Mouse (Mus musculus) CH12.LX (cell line): ENCODE data around the gene Uck2. TPM values are rescaled to one million over a fixed set of nuclear protein-coding genes. Genes with fewer than 3 reads are reported as not detected.

Experiments
- DNase-seq: peaks from one replicate; pipeline ENCODE4 v3.0.0-alpha.2; 2013; ENCODE audit errors: extremely low read depth
- H3K27ac ChIP-seq: 2 replicates; pipeline ENCODE4 v1.5.1; 2012; ENCODE audit warnings: low read depth, mild to moderate bottlenecking, control low read depth, moderate library complexity; ENCODE audit not compliant: insufficient read depth
- H3K27me3 ChIP-seq: replicated peaks from 2 replicates; pipeline ENCODE3; 2012; ENCODE audit warnings: inconsistent platforms
- H3K36me3 ChIP-seq, 2 experiments: replicated peaks in 1 of 2; 2 replicates each; pipeline versions ENCODE3 to v1.6.1; 2012; ENCODE audit warnings: inconsistent platforms in 1 of 2, low read length in 1 of 2, mild to moderate bottlenecking in 1 of 2, mixed read lengths in 1 of 2, moderate library complexity in 1 of 2; ENCODE audit not compliant: control insufficient read depth in 1 of 2, insufficient read depth in 1 of 2
- H3K4me1 ChIP-seq, 2 experiments: 2 replicates each; pipeline ENCODE4 v1.6.1; 2012; ENCODE audit warnings: inconsistent platforms in 1 of 2, moderate library complexity in 1 of 2; ENCODE audit not compliant: insufficient read depth in 2 of 2, control insufficient read depth in 1 of 2
- H3K4me2 ChIP-seq: 2 replicates; pipeline ENCODE4 v1.6.1; 2012; ENCODE audit warnings: low read depth, mild to moderate bottlenecking, control low read depth; ENCODE audit not compliant: poor library complexity, insufficient read depth, severe bottlenecking
- H3K4me3 ChIP-seq, 3 experiments: fragments of 150-350 bp in 1 of 3; sonication (generic) in 1 of 3; replicated peaks in 1 of 3; 2 replicates each; pipeline versions ENCODE3 to v1.5.1; 2011 to 2012; ENCODE audit warnings: low read depth in 2 of 3, low read length in 2 of 3, mild to moderate bottlenecking in 2 of 3, moderate library complexity in 2 of 3, control low read depth in 1 of 3, improper control_type of control experiment in 1 of 3, inconsistent platforms in 1 of 3, mixed read lengths in 1 of 3; ENCODE audit not compliant: poor library complexity in 1 of 3
- H3K79me2 ChIP-seq: replicated peaks from 2 replicates; pipeline ENCODE4 v1.6.1; 2012; ENCODE audit warnings: mild to moderate bottlenecking, moderate library complexity; ENCODE audit not compliant: control insufficient read depth, poor library complexity, insufficient read depth, severe bottlenecking; ENCODE audit errors: extremely low read depth
- H3K9ac ChIP-seq: 2 replicates; pipeline ENCODE4 v1.6.1; 2012; ENCODE audit warnings: low read depth, mild to moderate bottlenecking, control low read depth, moderate library complexity; ENCODE audit not compliant: insufficient read depth
- H3K9me3 ChIP-seq: replicated peaks from 2 replicates; pipeline ENCODE3; 2012; ENCODE audit warnings: low read length, inconsistent platforms, mixed read lengths
- BHLHE40 ChIP-seq: IDR thresholded peaks from 2 replicates; pipeline ENCODE4 v1.6.1; 2011; ENCODE audit warnings: mild to moderate bottlenecking, low read depth, low read length, improper control_type of control experiment
- CTCF ChIP-seq, 2 experiments: IDR thresholded peaks in 1 of 2; conservative IDR thresholded peaks in 1 of 2; 2 replicates each; pipeline ENCODE4 v1.5.1; 2011 to 2012; ENCODE audit warnings: low read depth in 2 of 2, low read length in 2 of 2, improper control_type of control experiment in 1 of 2, inconsistent platforms in 1 of 2, mild to moderate bottlenecking in 1 of 2, moderate library complexity in 1 of 2
- IRF4 ChIP-seq: IDR thresholded peaks from 2 replicates; pipeline ENCODE4 v1.6.1; 2014; ENCODE audit warnings: low read depth, mild to moderate bottlenecking, inconsistent platforms, low read length, improper control_type of control experiment
- MEF2A ChIP-seq: IDR thresholded peaks from 2 replicates; pipeline ENCODE4 v1.6.1; 2014; ENCODE audit warnings: low read depth, mild to moderate bottlenecking, inconsistent platforms, low read length, improper control_type of control experiment, borderline replicate concordance
- MXI1 ChIP-seq: IDR thresholded peaks from 2 replicates; pipeline ENCODE4 v1.6.1; 2011; ENCODE audit warnings: mild to moderate bottlenecking, low read depth, low read length, improper control_type of control experiment
- PAX5 ChIP-seq: IDR thresholded peaks from 2 replicates; pipeline ENCODE4 v1.6.1; 2012; ENCODE audit warnings: low read length, inconsistent platforms, mixed read lengths
- RAD21 ChIP-seq: IDR thresholded peaks from 2 replicates; pipeline ENCODE4 v1.6.1; 2011; ENCODE audit warnings: low read depth, mild to moderate bottlenecking, low read length, improper control_type of control experiment, moderate library complexity
- RCOR1 ChIP-seq: conservative IDR thresholded peaks from 2 replicates; pipeline ENCODE4 v1.6.1; 2012; ENCODE audit warnings: low read depth, mild to moderate bottlenecking, inconsistent platforms, low read length, improper control_type of control experiment
- SIN3A ChIP-seq: IDR thresholded peaks from 2 replicates; pipeline ENCODE4 v1.6.1; 2012; ENCODE audit warnings: low read length, improper control_type of control experiment, inconsistent platforms
- SMC3 ChIP-seq: IDR thresholded peaks from 2 replicates; pipeline ENCODE4 v1.6.1; 2011; ENCODE audit warnings: low read depth, low read length, improper control_type of control experiment
- TBP ChIP-seq: conservative IDR thresholded peaks from 2 replicates; pipeline ENCODE4 v1.6.1; 2011; ENCODE audit warnings: low read depth, low read length, improper control_type of control experiment
- TCF12 ChIP-seq: IDR thresholded peaks from 2 replicates; pipeline ENCODE4 v1.6.1; 2014; ENCODE audit warnings: low read depth, mild to moderate bottlenecking, inconsistent platforms, low read length, improper control_type of control experiment
- USF1 ChIP-seq: IDR thresholded peaks from 2 replicates; pipeline ENCODE4 v1.6.1; 2014; ENCODE audit warnings: low read depth, mild to moderate bottlenecking, inconsistent platforms, low read length, improper control_type of control experiment
- ZKSCAN1 ChIP-seq: IDR thresholded peaks from 2 replicates; pipeline ENCODE4 v1.6.1; 2012; ENCODE audit warnings: low read depth, inconsistent platforms, low read length, improper control_type of control experiment, borderline replicate concordance
- dilution Hi-C: fragments of 300-500 bp; cut with MboI; formaldehyde crosslinking; loops from 2 replicates; pipeline ENCODE4 v1.14.3; 2020; ENCODE audit warnings: low sequenced_read_pairs; ENCODE audit not compliant: extremely low pct_unique_long_range_greater_than_20kb, extremely low pct_ligation_motif_present
- in situ Hi-C: fragments of 300-500 bp; cut with MboI; formaldehyde crosslinking; loops from 3 replicates; pipeline ENCODE4 v1.14.3; 2019; ENCODE audit warnings: low sequenced_read_pairs, low pct_ligation_motif_present, low pct_unique_long_range_greater_than_20kb, mixed read lengths
- polyA plus RNA-seq: library from polyadenylated mRNA; unstranded; fragments of >175 nt; gene quantifications from 2 replicates; pipeline ENCODE4 v1.2.1, GENCODE M21; 2012; ENCODE audit warnings: low read depth; ENCODE audit not compliant: insufficient read length
- total RNA-seq, 2 experiments: library from RNA; depleted of rRNA; stranded (reverse); fragments of 300-350 nt in 1 of 2; fragments of >200 nt in 1 of 2; gene quantifications; 2 replicates each; pipeline ENCODE4 v1.2.3; 2012 to 2014

Uck2 gene
- total and polyA plus RNA-seq, 3 experiments, result 235 to 392 (median 363) TPM

GRCm38 (mm10) chr1:167232918-167233317, 52.2 kb downstream of the Uck2 start:
- no peak overlapping the region for H3K4me2 ChIP-seq

DNA sequence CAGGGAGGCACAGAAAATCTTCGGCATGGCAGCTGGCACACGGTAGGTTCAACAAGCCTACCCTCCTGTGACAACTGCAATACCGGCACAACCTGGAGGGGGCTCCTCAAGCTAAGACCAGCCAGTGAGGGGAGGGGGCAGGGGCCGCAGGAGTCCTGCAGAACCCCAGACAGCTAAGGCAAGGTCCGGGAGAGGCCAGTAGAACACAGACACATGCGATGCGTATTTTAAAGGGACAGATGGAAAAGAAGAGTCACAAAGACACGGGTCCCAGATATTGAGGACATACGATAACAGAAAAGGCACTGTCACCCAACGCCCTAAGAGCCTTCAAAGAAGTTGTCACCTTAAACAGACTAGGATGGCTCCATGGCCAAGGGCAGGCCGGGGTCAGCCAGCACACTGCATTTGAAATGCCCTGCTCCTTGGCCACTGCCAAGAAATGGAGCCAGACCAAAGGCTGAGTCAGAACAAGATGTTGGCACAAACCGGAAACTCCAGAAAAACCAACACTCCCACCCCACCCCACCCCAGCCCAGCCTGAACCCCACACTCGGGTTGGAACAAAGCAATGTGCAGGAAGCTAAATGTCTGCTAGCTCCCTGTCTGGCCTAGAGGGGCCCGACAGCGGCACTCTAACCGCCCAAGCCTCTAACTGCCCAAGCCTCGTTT, 53.4 kb downstream of the Uck2 start:
- H3K27me3 ChIP-seq, result no peaks in the 10 kb centered on the region
- no peak overlapping the region for H3K4me2 ChIP-seq
- peaks cover 13% of the 10 kb centered on the region for H3K79me2 ChIP-seq
- H3K36me3 ChIP-seq, result peaks cover 82 to 97% of the 10 kb centered on the region in 2 experiments
- TF ChIP-seq SMC3, result peak; percentile 36
- no peak for TF ChIP-seq USF1
- TF ChIP-seq RAD21, result peak; percentile 17
- peak in 1 of 2 experiments; percentile 47; a peak in 2 of 4 replicates for TF ChIP-seq CTCF (conservative IDR thresholded peaks at IDR 0.05 in 1 of 2, IDR thresholded peaks at IDR 0.05 in 1 of 2; ENCODE audit: low read depth in 2 of 2, low read length in 2 of 2)
- in situ Hi-C loops, result loop anchor here (5.0 kb wide), 1 partner anchor 106 kb away; no protein-coding TSS in a partner anchor
- H3K4me1 ChIP-seq, result no peaks in the 10 kb centered on the region
- no peaks in the 10 kb centered on the region for H3K9me3 ChIP-seq
- H3K9ac ChIP-seq, result no peak overlapping the region
- dilution Hi-C loops, result no loop called here
- H3K4me3 ChIP-seq, result no peak overlapping the region
- H3K27ac ChIP-seq, result no peak overlapping the region
- no peak for DNase-seq

More at GRCm38 (mm10) chr1:167232918-167233317, 52.2 kb downstream of the Uck2 start:
- H3K79me2 ChIP-seq, result peaks cover 24% of the 10 kb centered on the region
- no peak overlapping the region for H3K9ac ChIP-seq
- no peak overlapping the region for H3K4me3 ChIP-seq
- H3K9me3 ChIP-seq, result no peaks in the 10 kb centered on the region
- peaks cover 79 to 97% of the 10 kb centered on the region in 2 experiments for H3K36me3 ChIP-seq
- no peaks in the 10 kb centered on the region for H3K4me1 ChIP-seq
- TF ChIP-seq TCF12 (no peak), TBP (no peak), ZKSCAN1 (no peak), RAD21 (no peak), PAX5 (no peak), MEF2A (no peak), BHLHE40 (no peak), CTCF (conservative IDR thresholded peaks at IDR 0.05 in 1 of 2, IDR thresholded peaks at IDR 0.05 in 1 of 2; ENCODE audit: low read depth in 2 of 2, low read length in 2 of 2) (no peak), SIN3A (no peak), RCOR1 (no peak), MXI1 (no peak), IRF4 (no peak)
- no peak overlapping the region for H3K27ac ChIP-seq
- in situ Hi-C loops (loop anchor here (5.0 kb wide), 1 partner anchor 104 kb away; no protein-coding TSS in a partner anchor), dilution Hi-C loops (no loop called here)
- no peak for DNase-seq
- no peaks in the 10 kb centered on the region for H3K27me3 ChIP-seq
